Mouse (Mus musculus): ENCODE data around the gene Mterf1a.

DNA sequence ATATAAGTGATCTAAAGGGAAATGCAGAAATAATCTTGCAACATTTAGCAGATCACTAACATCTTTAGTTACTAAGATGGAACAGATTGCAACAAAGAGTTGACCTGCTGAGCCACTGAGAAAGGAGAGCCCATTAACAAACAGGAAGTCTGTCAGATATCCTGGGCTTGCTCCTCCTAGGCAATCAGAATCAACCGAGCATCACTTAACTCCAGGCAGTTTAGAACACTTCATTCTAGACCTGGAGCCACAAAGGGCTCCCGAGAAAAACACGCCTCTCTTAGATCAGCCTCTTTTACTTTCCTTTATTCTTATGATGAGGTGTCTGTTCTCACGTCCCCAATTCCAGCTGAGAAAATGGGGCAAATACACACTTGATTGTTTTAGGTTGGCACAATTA is 32.9 kb upstream of the Mterf1a start:
- TF ChIP-seq POLR2A (IDR thresholded peaks at IDR 0.05; ENCODE audit: borderline replicate concordance, insufficient read depth, low read length) (no peak), CTCF (IDR thresholded peaks at IDR 0.05; ENCODE audit: borderline replicate concordance, insufficient read depth, low read depth, low read length) (no peak)

Measured in cerebellum, adult 2 months (tissue).